Mouse (Mus musculus): ENCODE measurements at regions not wholly inside any gene's neighbourhood (a gene's known extent, or its start where the extent isn't known, plus 50 kb on each side); places are given as distances from the start of the nearest gene placed in this dataset.

GRCm38 (mm10) chr1:141716953-141717352 lies 1471.0 kb downstream of the Kcnt2 start:
- ATAC-seq (no peak), DNase-seq (ENCODE audit: low spot score) (no peak)
- H3K9me3 ChIP-seq (ENCODE audit: low read length): no peaks in the 10 kb centered on the region
- no peak for TF ChIP-seq CTCF (IDR thresholded peaks at IDR 0.05; ENCODE audit: low read depth)
- no peaks in the 10 kb centered on the region for H3K27me3 ChIP-seq (ENCODE audit: insufficient read depth, low read length)
- H3K4me3 ChIP-seq (ENCODE audit: low read length): no peak overlapping the region
- no peak overlapping the region for H3K27ac ChIP-seq
- no peaks in the 10 kb centered on the region for H3K36me3 ChIP-seq (ENCODE audit: insufficient read depth, low read length)
- no peak overlapping the region for H3K9ac ChIP-seq (replicated peaks; ENCODE audit: low read length)
- H3K4me2 ChIP-seq (ENCODE audit: low read depth, low read length): no peak overlapping the region
- no peaks in the 10 kb centered on the region for H3K4me1 ChIP-seq (ENCODE audit: insufficient read depth, low read length)

- no peak overlapping the region for H3K9ac ChIP-seq (replicated peaks; ENCODE audit: low read length)
- WGBS: 11% methylated on average over 6 of the region's 6 CpGs
- 0 out of 2 replicates have a peak overlapping the region, but pooled peaks have one; percentile 25 for H3K4me2 ChIP-seq (ENCODE audit: low read depth, low read length)
- ATAC-seq: no peak
- peak; percentile 48 for DNase-seq (ENCODE audit: low spot score)
- no peaks in the 10 kb centered on the region for H3K27me3 ChIP-seq (ENCODE audit: insufficient read depth, low read length)
- TF ChIP-seq CTCF (IDR thresholded peaks at IDR 0.05; ENCODE audit: low read depth): no peak
- no peak overlapping the region for H3K4me3 ChIP-seq (ENCODE audit: low read length)
- H3K36me3 ChIP-seq (ENCODE audit: insufficient read depth, low read length): no peaks in the 10 kb centered on the region
- H3K9me3 ChIP-seq (ENCODE audit: low read length): no peaks in the 10 kb centered on the region
- H3K4me1 ChIP-seq (ENCODE audit: insufficient read depth, low read length): no peaks in the 10 kb centered on the region
- no peak overlapping the region for H3K27ac ChIP-seq
These were observed 1471.6 kb downstream of the Kcnt2 start for GRCm38 (mm10) chr1:141717510-141717909.

GRCm38 (mm10) chr1:141741299-141741698 lies 1495.3 kb downstream of the Kcnt2 start:
- H3K4me3 ChIP-seq (ENCODE audit: low read length): no peak overlapping the region
- no peak overlapping the region for H3K27ac ChIP-seq
- no peak overlapping the region for H3K4me2 ChIP-seq (ENCODE audit: low read depth, low read length)
- no peaks in the 10 kb centered on the region for H3K27me3 ChIP-seq (ENCODE audit: insufficient read depth, low read length)
- no peak for ATAC-seq
- H3K9ac ChIP-seq (replicated peaks; ENCODE audit: low read length): no peak overlapping the region
- H3K9me3 ChIP-seq (ENCODE audit: low read length): no peaks in the 10 kb centered on the region
- no peaks in the 10 kb centered on the region for H3K4me1 ChIP-seq (ENCODE audit: insufficient read depth, low read length)
- no peaks in the 10 kb centered on the region for H3K36me3 ChIP-seq (ENCODE audit: insufficient read depth, low read length)
- DNase-seq (ENCODE audit: low spot score): no peak
- no peak for TF ChIP-seq CTCF (IDR thresholded peaks at IDR 0.05; ENCODE audit: low read depth)

GRCm38 (mm10) chr1:141776059-141776458 lies 1530.1 kb downstream of the Kcnt2 start:
- Histone ChIP-seq H3K27ac (no peak overlapping the region), H3K9ac (replicated peaks; ENCODE audit: low read length) (no peak overlapping the region), H3K4me2 (ENCODE audit: low read depth, low read length) (no peak overlapping the region), H3K36me3 (ENCODE audit: insufficient read depth, low read length) (no peaks in the 10 kb centered on the region), H3K27me3 (ENCODE audit: insufficient read depth, low read length) (no peaks in the 10 kb centered on the region), H3K4me3 (ENCODE audit: low read length) (no peak overlapping the region), H3K4me1 (ENCODE audit: insufficient read depth, low read length) (no peaks in the 10 kb centered on the region), H3K9me3 (ENCODE audit: low read length) (no peaks in the 10 kb centered on the region)
- 48% methylated on average over 1 of the region's 1 CpGs for WGBS
- no peak for DNase-seq (ENCODE audit: low spot score)
- TF ChIP-seq CTCF (IDR thresholded peaks at IDR 0.05; ENCODE audit: low read depth): no peak
- no peak for ATAC-seq

GRCm38 (mm10) chr1:141783367-141783766 lies 1537.4 kb downstream of the Kcnt2 start:
- Histone ChIP-seq H3K27me3 (ENCODE audit: insufficient read depth, low read length) (no peaks in the 10 kb centered on the region), H3K4me3 (ENCODE audit: low read length) (no peak overlapping the region), H3K9ac (replicated peaks; ENCODE audit: low read length) (no peak overlapping the region), H3K4me1 (ENCODE audit: insufficient read depth, low read length) (no peaks in the 10 kb centered on the region), H3K27ac (no peak overlapping the region), H3K9me3 (ENCODE audit: low read length) (no peaks in the 10 kb centered on the region), H3K4me2 (ENCODE audit: low read depth, low read length) (no peak overlapping the region), H3K36me3 (ENCODE audit: insufficient read depth, low read length) (no peaks in the 10 kb centered on the region)
- ATAC-seq: no peak
- 78% methylated on average over 1 of the region's 1 CpGs for WGBS
- DNase-seq (ENCODE audit: low spot score): no peak
- TF ChIP-seq CTCF (IDR thresholded peaks at IDR 0.05; ENCODE audit: low read depth): no peak

GRCm38 (mm10) chr1:141813315-141814158 lies 1567.6 kb downstream of the Kcnt2 start:
- Histone ChIP-seq H3K36me3 (ENCODE audit: insufficient read depth, low read length) (no peaks in the 10 kb centered on the region), H3K27ac (no peak overlapping the region), H3K9me3 (ENCODE audit: low read length) (no peaks in the 10 kb centered on the region), H3K9ac (replicated peaks; ENCODE audit: low read length) (no peak overlapping the region), H3K4me3 (ENCODE audit: low read length) (no peak overlapping the region), H3K4me1 (ENCODE audit: insufficient read depth, low read length) (no peaks in the 10 kb centered on the region), H3K27me3 (ENCODE audit: insufficient read depth, low read length) (no peaks in the 10 kb centered on the region), H3K4me2 (ENCODE audit: low read depth, low read length) (no peak overlapping the region)
- ATAC-seq (no peak), DNase-seq (ENCODE audit: low spot score) (no peak)
- WGBS: 95% methylated on average over 1 of the region's 1 CpGs
- TF ChIP-seq CTCF (IDR thresholded peaks at IDR 0.05; ENCODE audit: low read depth): no peak

- ATAC-seq (no peak), DNase-seq (ENCODE audit: low spot score) (no peak)
- no peak overlapping the region for H3K4me3 ChIP-seq (ENCODE audit: low read length)
- no peak overlapping the region for H3K9ac ChIP-seq (replicated peaks; ENCODE audit: low read length)
- no peak for TF ChIP-seq CTCF (IDR thresholded peaks at IDR 0.05; ENCODE audit: low read depth)
- H3K4me1 ChIP-seq (ENCODE audit: insufficient read depth, low read length): no peaks in the 10 kb centered on the region
- H3K27me3 ChIP-seq (ENCODE audit: insufficient read depth, low read length): no peaks in the 10 kb centered on the region
- no peak overlapping the region for H3K4me2 ChIP-seq (ENCODE audit: low read depth, low read length)
- no peaks in the 10 kb centered on the region for H3K36me3 ChIP-seq (ENCODE audit: insufficient read depth, low read length)
- no peak overlapping the region for H3K27ac ChIP-seq
- no peaks in the 10 kb centered on the region for H3K9me3 ChIP-seq (ENCODE audit: low read length)
These were observed 1585.5 kb downstream of the Kcnt2 start for GRCm38 (mm10) chr1:141831444-141831843.
